Comparison of ENCODE assay signal across 9 mouse cellular contexts in genomic region chr16:72808351-72808750, GRCm38 (mm10).
A peak's percentile ranks its signal among the peaks of the same experiment; 100 is the strongest.
DNase-seq lines count a peak whose midpoint lies in the region; ATAC-seq and TF ChIP-seq lines count a peak whose summit lies in the region.
"Had no signal": no experiment of that assay in that cellular context is flagged by ENCODE, and none has a peak within 500 bp of the region (broad histone marks: within the 10 kb centered on the region; RNA-seq: fewer than 3 reads in every experiment).

No protein-coding gene starts in this region.

- no peak overlapping the region for H3K4me3 ChIP-seq in limb, embryonic 11.5 days (ENCODE audit: low read depth, low read length)
- H3K4me3 ChIP-seq in stomach, postnatal 0 days (ENCODE audit: low read depth, low read length): peak overlapping the region; percentile 10; the same call in 1 of the 2 replicates

- H3K9ac ChIP-seq in limb, embryonic 11.5 days (ENCODE audit: low read length): no peak overlapping the region
- peak overlapping the region; percentile 38 for H3K9ac ChIP-seq in stomach, postnatal 0 days (ENCODE audit: low read length)

- H3K4me1 ChIP-seq in limb, embryonic 11.5 days (ENCODE audit: control insufficient read depth, insufficient read depth, low read length): peaks cover 15% of the 10 kb centered on the region; the same call in 1 of the 2 replicates
- H3K4me1 ChIP-seq in stomach, postnatal 0 days (replicated peaks; ENCODE audit: control insufficient read depth, insufficient read depth): no peaks in the 10 kb centered on the region

- no peaks in the 10 kb centered on the region for H3K9me3 ChIP-seq in limb, embryonic 11.5 days (ENCODE audit: control insufficient read depth, low read length)
- H3K9me3 ChIP-seq in stomach, postnatal 0 days (ENCODE audit: control insufficient read depth, low read length): no peaks in the 10 kb centered on the region

- no peak for TF ChIP-seq EP300 in stomach, postnatal 0 days (optimal IDR thresholded peaks at IDR 0.05)

- peak; percentile 28 for DNase-seq in adrenal gland, postnatal 10 days
- no peak for DNase-seq in adrenal gland, adult 8-10 months
- peak; percentile 13 for DNase-seq in ovary, postnatal 36 days (ENCODE audit: low spot score)
- DNase-seq in ovary, postnatal 10 days (ENCODE audit: low spot score): no peak
- DNase-seq in limb, embryonic 11.5 days (ENCODE audit: low spot score): no peak
- DNase-seq in stomach, postnatal 0 days (ENCODE audit: low spot score): no peak
- no peak for DNase-seq in retina, embryonic 14.5 days (ENCODE audit: low spot score)
- DNase-seq in gastrocnemius, postnatal 25 days: no peak
- DNase-seq: layer of hippocampus, adult 9-11 months had no signal

- H3K4me2 ChIP-seq in limb, embryonic 11.5 days (ENCODE audit: low read depth, severe bottlenecking): peak overlapping the region; percentile 25
- H3K4me2 ChIP-seq in stomach, postnatal 0 days (replicated peaks; ENCODE audit: low read depth): peak overlapping the region; percentile 43

- 25% methylated on average over 10 of the region's 10 CpGs for WGBS in limb, embryonic 11.5 days
- WGBS in stomach, postnatal 0 days: 28% methylated on average over 10 of the region's 10 CpGs

- no peak overlapping the region for H3K27ac ChIP-seq in limb, embryonic 11.5 days (replicated peaks; ENCODE audit: low read depth, low read length)
- peak overlapping the region; percentile 40; the same call in 1 of the 2 replicates for H3K27ac ChIP-seq in stomach, postnatal 0 days (replicated peaks)

- 0 out of 2 replicates have a peak, but pooled peaks have one; percentile 26 for ATAC-seq in limb, embryonic 11.5 days (ENCODE audit: insufficient number of reproducible peaks, low FRiP score, low TSS enrichment, low read depth)
- no peak for ATAC-seq in stomach, postnatal 0 days (ENCODE audit: low FRiP score, low TSS enrichment)

- TF ChIP-seq CTCF in stomach, postnatal 0 days (IDR thresholded peaks at IDR 0.05; ENCODE audit: low read depth): no peak

- H3K36me3 ChIP-seq in limb, embryonic 11.5 days (ENCODE audit: control insufficient read depth, insufficient read depth, low read length): no peaks in the 10 kb centered on the region
- H3K36me3 ChIP-seq in stomach, postnatal 0 days (ENCODE audit: control insufficient read depth, insufficient read depth, low read length): no peaks in the 10 kb centered on the region

- H3K27me3 ChIP-seq in limb, embryonic 11.5 days (ENCODE audit: control insufficient read depth, insufficient read depth, low read length): no peaks in the 10 kb centered on the region
- H3K27me3 ChIP-seq in stomach, postnatal 0 days (ENCODE audit: control insufficient read depth, insufficient read depth, low read length): no peaks in the 10 kb centered on the region

Comparison
In these comparisons a context has a peak if more than half of its experiments do, and no peak if none do; other contexts are left out.
1. DNase-seq: peak in adrenal gland, postnatal 10 days (single experiment) and ovary, postnatal 36 days (single experiment); none in adrenal gland, adult 8-10 months (single experiment), ovary, postnatal 10 days (single experiment), limb, embryonic 11.5 days (single experiment), stomach, postnatal 0 days (single experiment), retina, embryonic 14.5 days (single experiment) and gastrocnemius, postnatal 25 days (single experiment).